Mouse (Mus musculus) neural tube, embryonic 14.5 days (tissue): Measurements from ENCODE around the gene Slc1a1. TPM values are rescaled to one million over a fixed set of nuclear protein-coding genes. Genes with fewer than 3 reads are reported as not detected.

Experiments used
- ATAC-seq: fragments of 200-750 bp; cut with Nextera tagmentation; 2 replicates; pipeline ENCODE4 v1.8.0; 2017; ENCODE audit warnings: low read depth, mild to moderate bottlenecking, moderate TSS enrichment, moderate library complexity
- H3K27ac ChIP-seq: fragments of 300-500 bp; sonication (generic); 2 replicates; pipeline ENCODE4 v1.5.1; 2014; ENCODE audit warnings: low read depth, mild to moderate bottlenecking, control low read depth, low read length, moderate library complexity, mixed read lengths
- H3K27me3 ChIP-seq: fragments of 300-500 bp; sonication (generic); 2 replicates; pipeline ENCODE4 v1.6.1; 2014; ENCODE audit warnings: low read length; ENCODE audit not compliant: control insufficient read depth, insufficient read depth
- H3K36me3 ChIP-seq: fragments of 300-500 bp; sonication (generic); 2 replicates; pipeline ENCODE4 v1.6.1; 2014; ENCODE audit warnings: low read length, mixed read lengths; ENCODE audit not compliant: control insufficient read depth, insufficient read depth
- H3K4me1 ChIP-seq: fragments of 300-500 bp; sonication (generic); 2 replicates; pipeline ENCODE4 v1.6.1; 2014; ENCODE audit warnings: low read length; ENCODE audit not compliant: control insufficient read depth, insufficient read depth
- H3K4me2 ChIP-seq: fragments of 300-500 bp; sonication (generic); 2 replicates; pipeline ENCODE4 v1.6.1; 2014; ENCODE audit warnings: mild to moderate bottlenecking, low read depth, low read length, control low read depth
- H3K4me3 ChIP-seq: fragments of 300-500 bp; sonication (generic); 2 replicates; pipeline ENCODE4 v1.5.1; 2014; ENCODE audit warnings: low read depth, low read length, control low read depth, mixed read lengths
- H3K9ac ChIP-seq: fragments of 300-500 bp; sonication (generic); replicated peaks from 2 replicates; pipeline ENCODE4 v1.6.1; 2014; ENCODE audit warnings: low read depth, mild to moderate bottlenecking, control low read depth, low read length, mixed read lengths
- H3K9me3 ChIP-seq: fragments of 300-500 bp; sonication (generic); 2 replicates; pipeline ENCODE4 v1.6.1; 2016; ENCODE audit warnings: low read length; ENCODE audit not compliant: control insufficient read depth
- WGBS: fragments of 180-500 bp; shearing (Covaris S2); extraction: QIAGEN DNeasy Blood & Tissue Kit; methylation state at CpG from one replicate; pipeline ENCODE4 v1.1.7; 2014; 5-methylcytosine and 5-hydroxymethylcytosine counted together
- polyA plus RNA-seq: library from polyadenylated mRNA; unstranded; fragments of >200 nt; fragmentation: Nextera tagmentation; extraction: Ambion mirVana; gene quantifications from 2 replicates; pipeline ENCODE4 v1.2.1, GENCODE M21; 2014

Slc1a1 gene
- polyA plus RNA-seq, 1 experiment from 2014 or later: 42.2 TPM

GRCm38 (mm10) chr19:28838796-28839195 is 3.9 kb downstream of the Slc1a1 start:
- Histone ChIP-seq H3K4me3 (no peak overlapping the region), H3K27me3 (no peaks in the 10 kb centered on the region), H3K9me3 (no peaks in the 10 kb centered on the region), H3K36me3 (no peaks in the 10 kb centered on the region), H3K4me1 (0 out of 2 replicates have a peak, but pooled peaks cover 3% of the 10 kb centered on the region), H3K9ac (no peak overlapping the region), H3K4me2 (no peak overlapping the region), H3K27ac (no peak overlapping the region)
- no peak for ATAC-seq
- 85% methylated on average over 2 of the region's 2 CpGs for WGBS

GRCm38 (mm10) chr19:28844946-28845710 is 10.3 kb downstream of the Slc1a1 start:
- Histone ChIP-seq H3K4me3 (no peak overlapping the region), H3K27ac (no peak overlapping the region), H3K4me2 (no peak overlapping the region), H3K9ac (no peak overlapping the region), H3K4me1 (no peaks in the 10 kb centered on the region), H3K9me3 (no peaks in the 10 kb centered on the region), H3K27me3 (no peaks in the 10 kb centered on the region), H3K36me3 (no peaks in the 10 kb centered on the region)
- WGBS: 57% methylated on average over 8 of the region's 8 CpGs
- peak; percentile 28; the same call in 1 of the 2 replicates for ATAC-seq

GRCm38 (mm10) chr19:28850510-28850909 is 15.7 kb downstream of the Slc1a1 start:
- no peak overlapping the region for H3K27ac ChIP-seq
- H3K4me2 ChIP-seq: no peak overlapping the region
- H3K27me3 ChIP-seq: no peaks in the 10 kb centered on the region
- no peak for ATAC-seq
- H3K4me1 ChIP-seq: no peaks in the 10 kb centered on the region
- 90% methylated on average over 3 of the region's 3 CpGs for WGBS
- H3K36me3 ChIP-seq: no peaks in the 10 kb centered on the region
- no peak overlapping the region for H3K9ac ChIP-seq
- H3K4me3 ChIP-seq: no peak overlapping the region
- H3K9me3 ChIP-seq: no peaks in the 10 kb centered on the region

- Histone ChIP-seq H3K9me3 (no peaks in the 10 kb centered on the region), H3K9ac (no peak overlapping the region), H3K4me3 (no peak overlapping the region), H3K36me3 (no peaks in the 10 kb centered on the region), H3K4me2 (no peak overlapping the region), H3K4me1 (no peaks in the 10 kb centered on the region), H3K27me3 (no peaks in the 10 kb centered on the region), H3K27ac (no peak overlapping the region)
- no peak for ATAC-seq
- 87% methylated on average over 3 of the region's 3 CpGs for WGBS
Measured at GRCm38 (mm10) chr19:28852001-28852400, 17.2 kb downstream of the Slc1a1 start.

GRCm38 (mm10) chr19:28854831-28855230 is 20.0 kb downstream of the Slc1a1 start:
- no peak for ATAC-seq
- Histone ChIP-seq H3K9ac (no peak overlapping the region), H3K36me3 (no peaks in the 10 kb centered on the region), H3K9me3 (no peaks in the 10 kb centered on the region), H3K4me3 (no peak overlapping the region), H3K4me1 (no peaks in the 10 kb centered on the region), H3K27me3 (no peaks in the 10 kb centered on the region), H3K27ac (no peak overlapping the region), H3K4me2 (no peak overlapping the region)
- 80% methylated on average over 1 of the region's 1 CpGs for WGBS

- Histone ChIP-seq H3K9me3 (no peaks in the 10 kb centered on the region), H3K36me3 (no peaks in the 10 kb centered on the region), H3K27ac (no peak overlapping the region), H3K27me3 (no peaks in the 10 kb centered on the region), H3K4me3 (no peak overlapping the region), H3K4me1 (no peaks in the 10 kb centered on the region), H3K9ac (no peak overlapping the region), H3K4me2 (no peak overlapping the region)
- 95% methylated on average over 2 of the region's 2 CpGs for WGBS
- ATAC-seq: no peak
Measured at GRCm38 (mm10) chr19:28860246-28860645, 25.4 kb downstream of the Slc1a1 start.

- Histone ChIP-seq H3K27me3 (no peaks in the 10 kb centered on the region), H3K4me3 (no peak overlapping the region), H3K9ac (no peak overlapping the region), H3K27ac (no peak overlapping the region), H3K9me3 (no peaks in the 10 kb centered on the region), H3K36me3 (no peaks in the 10 kb centered on the region), H3K4me2 (no peak overlapping the region), H3K4me1 (0 out of 2 replicates have a peak, but pooled peaks cover 3% of the 10 kb centered on the region)
- no peak for ATAC-seq
- 97% methylated on average over 10 of the region's 10 CpGs for WGBS
Measured at GRCm38 (mm10) chr19:28863626-28864025, 28.8 kb downstream of the Slc1a1 start.

- peak; percentile 74 for ATAC-seq
- WGBS: 43% methylated on average over 6 of the region's 6 CpGs
- Histone ChIP-seq H3K4me2 (no peak overlapping the region), H3K36me3 (no peaks in the 10 kb centered on the region), H3K9ac (no peak overlapping the region), H3K4me3 (no peak overlapping the region), H3K4me1 (0 out of 2 replicates have a peak, but pooled peaks cover 3% of the 10 kb centered on the region), H3K27ac (no peak overlapping the region), H3K9me3 (no peaks in the 10 kb centered on the region), H3K27me3 (no peaks in the 10 kb centered on the region)
Measured at GRCm38 (mm10) chr19:28864981-28865380, 30.1 kb downstream of the Slc1a1 start.

GRCm38 (mm10) chr19:28865501-28865900 is 30.7 kb downstream of the Slc1a1 start:
- H3K9ac ChIP-seq: no peak overlapping the region
- 30% methylated on average over 1 of the region's 1 CpGs for WGBS
- H3K9me3 ChIP-seq: no peaks in the 10 kb centered on the region
- no peaks in the 10 kb centered on the region for H3K27me3 ChIP-seq
- peak overlapping the region; percentile 62 for H3K27ac ChIP-seq
- H3K4me3 ChIP-seq: no peak overlapping the region
- 0 out of 2 replicates have a peak, but pooled peaks cover 3% of the 10 kb centered on the region for H3K4me1 ChIP-seq
- H3K4me2 ChIP-seq: no peak overlapping the region
- peak; percentile 66 for ATAC-seq
- H3K36me3 ChIP-seq: no peaks in the 10 kb centered on the region
